Mouse (Mus musculus) lung, postnatal 25 days (tissue): Measurements from ENCODE around the gene Grip1.
A peak's percentile ranks its signal among the peaks of the same experiment; 100 is the strongest.
"Not testable (repeated sequence)": the region's sequence is repeated elsewhere in the genome, so short reads cannot be mapped to it uniquely, and the experiment has no call there.

ENCODE experiments used
- DNase-seq: peaks from one replicate; pipeline ENCODE4 v3.0.0; 2022; ENCODE audit warnings: low spot score

Grip1 gene

DNA sequence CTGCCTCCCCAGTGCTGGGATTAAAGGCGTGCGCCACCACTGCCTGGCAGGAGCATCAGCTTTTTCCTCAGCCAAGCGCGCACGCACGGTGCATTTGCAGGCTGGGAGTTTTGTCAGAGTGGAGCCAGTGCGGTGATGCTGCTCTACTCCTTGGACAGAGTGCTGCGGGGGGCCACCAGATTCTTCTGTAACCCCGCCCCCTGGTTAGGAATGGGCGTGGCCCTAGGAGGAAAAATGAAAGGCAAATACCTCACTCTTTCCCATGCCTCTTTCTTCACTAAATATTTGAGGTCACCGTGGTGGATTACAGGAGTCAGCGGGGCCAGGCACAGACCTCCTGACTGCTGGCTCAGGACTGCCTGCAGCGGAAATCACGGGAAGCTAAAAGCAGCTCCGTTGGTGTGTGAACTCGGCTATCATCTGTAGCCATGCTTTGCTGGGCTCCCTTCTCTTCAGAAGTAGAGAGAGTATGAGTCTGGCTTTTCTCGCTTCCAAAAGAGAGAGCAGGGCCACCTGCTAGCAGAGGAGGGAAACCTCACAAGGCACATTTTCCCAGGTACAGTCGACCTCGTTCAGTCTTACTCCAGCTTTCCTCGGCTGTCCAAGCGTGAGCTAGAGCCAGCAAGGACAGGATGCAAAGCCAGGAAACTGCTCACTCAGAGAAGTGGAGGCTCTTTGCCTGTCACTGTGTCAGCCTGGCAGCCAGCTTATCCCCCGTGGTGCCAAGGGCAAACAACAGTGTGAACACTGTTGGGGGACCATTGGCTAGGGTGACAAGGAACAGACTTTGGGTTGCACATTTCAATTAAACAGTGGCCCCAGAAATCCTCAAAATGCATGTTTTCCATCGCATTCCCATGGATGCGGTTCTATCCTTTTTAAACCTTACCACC lies 607.9 kb downstream of the Grip1 start:
- no peak for DNase-seq

GRCm38 (mm10) chr10:120064424-120064823 lies 610.8 kb downstream of the Grip1 start:
- DNase-seq, result peak; percentile 36

DNA sequence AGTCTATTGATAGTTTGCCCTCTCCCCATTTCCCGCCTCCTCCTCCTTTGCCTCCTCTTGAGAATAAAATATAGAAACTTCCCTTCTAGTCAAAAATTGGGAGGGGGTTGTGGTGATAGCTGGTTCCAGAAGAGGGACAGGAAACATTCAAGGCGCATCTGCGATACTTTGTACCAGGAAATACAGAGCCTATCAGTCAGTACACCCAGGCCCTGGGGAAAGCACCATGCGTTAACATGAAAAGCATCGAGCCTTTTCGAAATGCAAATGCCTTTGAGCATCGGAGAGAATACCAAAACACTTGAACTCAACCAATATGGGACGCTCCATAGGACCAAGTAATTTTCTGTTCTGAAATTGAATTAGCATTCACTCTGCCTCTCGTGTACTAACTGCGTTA lies 612.7 kb downstream of the Grip1 start:
- DNase-seq, result no peak

GRCm38 (mm10) chr10:120077850-120078249 lies 624.2 kb downstream of the Grip1 start:
- DNase-seq, result no peak

DNA sequence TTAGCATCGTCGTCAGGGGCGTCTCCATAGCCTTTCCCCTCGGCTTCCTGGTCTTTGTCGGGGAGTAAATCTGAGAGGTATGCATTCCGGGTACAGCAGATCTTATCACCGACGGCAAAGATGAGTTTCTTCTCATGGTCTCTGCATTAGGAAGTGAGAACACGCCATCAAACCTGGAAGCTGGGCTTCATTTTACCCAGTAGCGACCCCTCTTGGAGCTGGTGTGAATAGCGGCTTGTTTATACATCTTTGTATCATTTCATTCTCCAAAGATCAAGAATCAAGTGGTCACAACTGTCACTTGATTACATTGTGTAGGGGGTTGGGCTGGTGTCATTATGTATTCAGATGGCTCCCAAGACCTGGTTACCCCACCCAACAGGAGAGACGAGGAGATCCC lies 638.9 kb downstream of the Grip1 start:
- no peak for DNase-seq

DNA sequence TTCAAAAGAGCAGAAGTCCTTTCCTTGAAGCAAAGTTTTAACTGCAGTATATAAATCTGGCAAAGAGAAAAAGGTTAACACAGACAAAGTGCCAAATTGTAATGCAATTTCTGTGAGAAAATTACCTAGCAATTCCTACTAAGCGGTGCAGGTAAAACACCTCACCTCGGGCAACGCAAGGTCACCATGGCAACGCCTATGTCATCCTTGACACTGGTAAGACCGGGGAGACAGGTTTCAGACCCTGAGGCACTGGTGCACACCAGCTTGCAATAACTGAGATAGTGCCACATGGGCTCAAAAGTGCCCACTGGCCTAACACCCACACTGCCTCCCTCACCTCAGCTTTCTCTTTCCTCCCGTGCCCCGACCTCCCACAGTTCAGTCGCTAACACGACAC lies 641.5 kb downstream of the Grip1 start:
- DNase-seq, result no peak

GRCm38 (mm10) chr10:120095716-120096115 lies 642.1 kb downstream of the Grip1 start:
- no peak for DNase-seq

DNA sequence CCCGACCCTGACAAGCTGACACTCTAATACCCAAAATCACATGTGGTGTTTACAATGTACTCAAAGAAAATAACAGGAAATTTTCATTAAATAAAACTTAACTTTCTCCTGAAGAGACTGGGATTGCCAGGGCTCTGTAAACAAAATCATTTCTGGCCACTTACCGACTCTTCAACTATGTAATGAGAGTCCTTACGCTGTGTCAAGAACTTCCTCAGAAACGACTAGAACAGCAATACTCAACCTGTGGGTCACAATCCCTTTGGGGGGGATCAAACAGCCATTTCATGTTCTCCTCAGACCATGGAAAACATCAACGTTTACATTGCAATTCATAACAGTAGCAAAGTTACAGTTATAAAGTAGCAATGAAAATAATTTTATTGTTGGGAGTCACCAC lies 643.9 kb downstream of the Grip1 start:
- peak; percentile 12 for DNase-seq

GRCm38 (mm10) chr10:120100806-120101205 lies 647.2 kb downstream of the Grip1 start:
- no peak for DNase-seq

DNA sequence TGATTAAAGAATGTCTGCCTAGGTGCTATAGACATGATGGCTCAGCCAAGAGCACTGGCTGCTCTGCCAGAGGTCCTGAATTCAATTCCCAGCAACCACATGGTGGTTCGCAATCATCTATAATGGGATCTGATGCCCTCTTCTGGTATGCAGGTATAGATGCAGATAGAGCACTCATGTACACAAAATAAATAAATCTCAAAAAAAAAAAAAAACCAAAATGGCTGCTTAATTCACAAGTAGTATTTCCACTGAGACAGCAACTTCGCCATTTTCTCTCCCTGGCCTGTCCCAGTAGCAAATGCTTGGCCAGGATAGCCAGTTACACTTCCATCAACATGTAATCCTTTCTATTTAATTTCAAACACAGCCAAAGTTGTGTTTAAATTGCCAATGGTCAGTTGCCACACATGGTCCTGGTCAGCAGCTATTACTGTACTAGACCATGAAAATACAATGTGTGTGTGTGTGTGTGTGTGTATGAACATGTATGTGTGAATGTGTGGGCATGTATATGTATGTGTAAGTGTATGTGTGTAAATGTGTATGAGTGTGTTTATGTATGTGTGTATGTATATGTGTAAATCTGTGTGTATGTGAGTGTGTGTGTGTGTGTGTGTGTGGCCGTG lies 658.2 kb downstream of the Grip1 start:
- no peak for DNase-seq

DNA sequence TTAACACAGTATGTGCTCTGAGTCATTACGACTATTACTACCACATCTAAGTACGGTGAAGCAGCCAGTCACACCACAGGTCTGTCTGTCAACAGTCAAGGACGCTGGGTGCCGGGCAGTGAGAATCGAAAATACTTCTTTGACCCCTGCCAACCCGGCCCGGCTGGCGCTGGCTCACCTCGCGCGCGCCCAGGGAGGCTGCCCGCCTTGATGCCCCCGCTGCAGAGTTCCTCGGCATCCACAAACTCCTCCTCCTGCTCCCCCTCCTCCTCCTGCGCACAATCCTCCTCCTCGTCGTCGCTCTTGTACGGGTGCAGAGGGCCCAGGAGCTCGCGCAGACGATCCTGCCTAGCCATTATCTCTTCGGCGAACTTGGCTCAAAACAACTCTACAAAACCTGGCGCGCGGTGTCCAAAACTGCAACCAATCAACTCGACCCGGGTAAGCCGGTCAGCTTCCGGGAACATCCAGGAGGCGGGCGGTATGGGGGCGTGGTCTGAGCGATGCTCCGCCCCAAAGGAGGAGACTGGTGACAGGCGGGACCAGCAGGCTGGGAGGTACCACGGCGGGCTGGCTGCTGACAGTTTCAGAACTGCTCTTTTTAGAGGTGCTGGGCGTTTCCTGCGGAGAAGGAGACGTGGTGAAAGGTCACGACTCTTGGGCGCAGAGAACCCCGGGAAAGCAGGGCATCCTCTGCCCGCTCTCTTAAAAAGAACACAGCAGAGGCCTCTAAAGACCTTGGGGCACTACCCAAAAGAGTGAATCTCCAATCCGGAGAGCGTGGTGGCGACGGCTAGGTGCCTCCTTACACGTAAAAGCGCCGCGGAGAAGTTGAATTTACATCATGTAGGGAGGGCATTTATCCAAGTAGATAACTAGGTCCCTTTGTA lies 659.1 kb downstream of the Grip1 start, which contains the start of gene Helb:
Gene Helb, minus strand, starts transcription at position 481 of the 890 bp plus-strand sequence.
- DNase-seq, result peak; percentile 98

DNA sequence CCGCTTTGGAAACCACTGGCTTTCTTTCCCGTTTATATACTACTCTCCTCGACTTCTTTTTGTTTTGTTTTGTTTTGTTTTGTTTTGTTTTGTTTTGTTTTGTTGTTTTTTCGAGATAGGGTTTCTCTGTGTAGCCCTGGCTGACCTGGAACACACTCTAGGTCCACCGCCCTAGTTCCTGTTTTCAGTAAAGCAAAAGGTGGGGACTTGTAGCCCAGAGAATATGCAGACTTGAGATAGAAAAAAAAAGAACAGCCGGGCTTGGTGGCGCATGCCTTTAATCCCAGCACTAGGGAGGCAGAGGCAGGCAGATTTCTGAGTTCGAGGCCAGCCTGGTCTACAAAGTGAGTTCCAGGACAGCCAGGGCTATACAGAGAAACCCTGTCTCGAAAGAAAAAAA lies 659.9 kb downstream of the Grip1 start:
- not testable (repeated sequence) for DNase-seq

DNA sequence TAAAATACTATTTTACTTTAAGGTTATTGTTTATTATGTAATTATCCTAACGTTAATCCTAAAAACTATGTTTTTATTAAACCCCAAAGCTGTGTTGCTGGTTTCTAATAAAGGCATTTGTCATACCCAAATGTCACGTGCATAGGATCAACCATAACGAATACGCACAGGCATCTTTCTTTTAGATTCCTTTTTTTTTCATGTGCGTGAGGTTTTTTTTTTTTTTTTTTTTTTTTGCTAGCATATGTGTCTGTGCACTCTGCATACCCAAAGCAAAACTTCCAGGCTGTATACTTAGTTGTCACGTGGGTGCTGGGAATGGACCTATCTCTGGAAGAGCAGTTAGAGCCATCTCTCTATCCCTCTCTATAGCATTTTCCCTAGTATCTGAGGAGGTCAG lies 660.4 kb downstream of the Grip1 start:
- no peak for DNase-seq

GRCm38 (mm10) chr10:120114493-120114892 lies 660.9 kb downstream of the Grip1 start:
- no peak for DNase-seq

- DNase-seq, result no peak
These were observed 661.6 kb downstream of the Grip1 start for GRCm38 (mm10) chr10:120115249-120115648.

- DNase-seq, result no peak
These were observed 670.1 kb downstream of the Grip1 start for GRCm38 (mm10) chr10:120123721-120124120.

- peak; percentile 75 for DNase-seq
These were observed 671.3 kb downstream of the Grip1 start for GRCm38 (mm10) chr10:120124801-120125464.

DNA sequence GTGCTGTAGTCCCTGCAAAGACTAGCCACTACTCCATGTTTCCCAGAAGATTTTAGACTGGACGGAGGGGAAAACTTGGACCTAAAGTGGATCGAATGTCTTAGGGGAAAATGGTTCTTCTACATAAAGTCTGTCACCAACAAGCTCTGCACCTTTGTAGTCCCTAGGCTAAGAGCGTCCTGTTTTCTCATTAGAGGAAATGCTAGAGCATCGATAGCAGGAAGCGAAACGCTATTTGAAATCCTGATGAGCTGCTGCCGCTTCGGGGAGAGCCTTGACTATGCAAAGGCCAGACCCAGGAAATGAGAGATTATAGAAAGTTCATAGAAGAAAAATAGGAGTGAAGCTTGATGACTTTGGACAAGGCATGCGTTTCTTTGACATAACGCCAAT lies 671.8 kb downstream of the Grip1 start:
- DNase-seq, result no peak

GRCm38 (mm10) chr10:120128601-120129277 lies 675.1 kb downstream of the Grip1 start:
- DNase-seq, result no peak

GRCm38 (mm10) chr10:120130621-120131020 lies 677.0 kb downstream of the Grip1 start:
- peak; percentile 23 for DNase-seq

DNA sequence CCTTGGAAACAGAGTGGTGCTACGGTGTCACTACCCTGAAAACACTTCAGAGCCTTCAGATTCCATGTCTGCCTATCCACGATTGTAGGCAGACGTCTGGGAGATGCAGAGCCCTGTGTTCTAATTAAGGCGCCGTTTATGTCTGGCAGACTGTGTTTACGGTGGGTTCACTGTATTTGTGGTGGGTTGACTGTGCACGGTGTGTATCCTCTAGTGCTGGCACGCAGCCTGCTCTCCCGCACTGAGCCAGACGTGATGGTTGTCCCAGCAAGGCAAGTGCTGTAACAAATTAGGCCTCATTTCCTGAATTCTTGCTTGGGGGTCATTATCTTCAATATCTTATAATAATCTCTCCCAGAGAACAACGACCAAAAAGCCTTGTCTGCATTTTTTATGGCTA lies 680.1 kb downstream of the Grip1 start:
- no peak for DNase-seq
